Mouse (Mus musculus): ENCODE measurements around the gene Rsph6a. TPM values are rescaled to one million over a fixed set of nuclear protein-coding genes. Genes with fewer than 3 reads are reported as not detected.
A peak's percentile ranks its signal among the peaks of the same experiment; 100 is the strongest.

The Rsph6a gene
- polyA plus RNA-seq, 1 experiment, result not detected

DNA sequence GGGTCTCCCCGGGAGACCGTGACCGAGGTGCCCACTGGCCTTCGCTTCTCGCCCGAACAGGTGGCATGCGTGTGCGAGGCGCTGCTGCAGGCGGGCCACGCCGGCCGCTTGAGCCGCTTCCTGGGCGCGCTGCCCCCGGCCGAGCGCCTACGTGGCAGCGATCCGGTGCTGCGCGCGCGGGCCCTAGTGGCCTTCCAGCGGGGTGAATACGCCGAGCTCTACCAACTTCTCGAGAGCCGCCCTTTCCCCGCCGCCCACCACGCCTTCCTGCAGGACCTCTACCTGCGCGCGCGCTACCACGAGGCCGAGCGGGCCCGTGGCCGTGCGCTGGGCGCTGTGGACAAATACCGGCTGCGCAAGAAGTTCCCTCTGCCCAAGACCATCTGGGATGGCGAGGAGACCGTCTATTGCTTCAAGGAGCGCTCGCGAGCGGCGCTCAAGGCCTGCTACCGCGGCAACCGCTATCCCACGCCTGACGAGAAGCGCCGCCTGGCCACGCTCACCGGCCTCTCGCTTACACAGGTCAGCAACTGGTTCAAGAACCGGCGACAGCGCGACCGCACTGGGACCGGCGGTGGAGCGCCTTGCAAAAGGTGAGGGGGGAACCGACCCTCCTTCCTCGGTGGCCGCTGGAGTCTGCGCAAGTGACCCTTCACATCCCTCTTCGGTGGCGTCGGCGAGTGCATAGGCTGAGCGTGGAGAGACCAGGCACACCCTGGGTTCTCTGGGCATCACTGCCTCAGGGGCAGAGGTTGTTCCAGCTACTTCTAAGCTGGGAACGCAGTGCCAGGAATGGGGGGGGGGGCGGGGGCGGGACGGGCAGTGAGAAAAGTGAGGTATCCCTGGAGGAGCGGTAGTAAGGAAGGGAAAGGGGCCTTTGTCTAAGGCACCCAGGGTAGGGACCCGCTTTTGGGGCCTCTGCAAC lies 40.6 kb downstream of the Rsph6a start:
- no peak overlapping the region for H3K27ac ChIP-seq (ENCODE audit: insufficient read depth, low read depth, low read length)
- no peak for TF ChIP-seq CTCF (IDR thresholded peaks at IDR 0.05; ENCODE audit: low read depth, low read length)
- TF ChIP-seq POLR2A (IDR thresholded peaks at IDR 0.05; ENCODE audit: borderline replicate concordance, low read depth, low read length), result no peak
- no peaks in the 10 kb centered on the region for H3K4me1 ChIP-seq (ENCODE audit: control insufficient read depth, insufficient read depth, low read length)
- H3K4me3 ChIP-seq (ENCODE audit: insufficient read depth, low read length), result peak overlapping the region; percentile 61

- Histone ChIP-seq H3K4me1 (ENCODE audit: control insufficient read depth, insufficient read depth, low read length) (no peaks in the 10 kb centered on the region), H3K4me3 (ENCODE audit: insufficient read depth, low read length) (no peak overlapping the region), H3K27ac (ENCODE audit: insufficient read depth, low read depth, low read length) (no peak overlapping the region)
- TF ChIP-seq CTCF (IDR thresholded peaks at IDR 0.05; ENCODE audit: low read depth, low read length), result no peak
- no peak for TF ChIP-seq POLR2A (IDR thresholded peaks at IDR 0.05; ENCODE audit: borderline replicate concordance, low read depth, low read length)
Observed at GRCm38 (mm10) chr7:19095751-19096110, 41.2 kb downstream of the Rsph6a start.

- no peak for TF ChIP-seq POLR2A (IDR thresholded peaks at IDR 0.05; ENCODE audit: borderline replicate concordance, low read depth, low read length)
- no peak overlapping the region for H3K27ac ChIP-seq (ENCODE audit: insufficient read depth, low read depth, low read length)
- H3K4me3 ChIP-seq (ENCODE audit: insufficient read depth, low read length), result no peak overlapping the region
- no peaks in the 10 kb centered on the region for H3K4me1 ChIP-seq (ENCODE audit: control insufficient read depth, insufficient read depth, low read length)
Observed at GRCm38 (mm10) chr7:19096421-19096976, 42.0 kb downstream of the Rsph6a start.

DNA sequence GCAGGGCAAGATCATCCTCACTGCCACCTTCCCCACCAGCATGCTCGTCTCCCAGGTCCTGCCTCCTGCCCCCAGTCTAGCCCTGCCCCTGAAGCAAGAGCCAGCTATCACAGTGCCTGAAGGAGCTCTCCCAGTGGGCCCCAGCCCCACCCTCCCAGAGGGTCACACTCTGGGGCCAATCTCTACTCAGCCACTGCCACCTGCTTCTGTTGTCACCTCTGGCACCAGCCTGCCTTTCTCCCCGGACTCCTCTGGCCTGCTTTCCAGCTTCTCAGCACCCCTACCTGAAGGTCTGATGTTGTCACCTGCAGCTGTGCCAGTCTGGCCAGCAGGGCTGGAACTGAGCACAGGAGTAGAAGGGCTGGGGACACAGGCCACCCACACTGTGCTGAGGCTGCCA lies 42.7 kb downstream of the Rsph6a start:
- TF ChIP-seq POLR2A (IDR thresholded peaks at IDR 0.05; ENCODE audit: borderline replicate concordance, low read depth, low read length) (no peak), CTCF (IDR thresholded peaks at IDR 0.05; ENCODE audit: low read depth, low read length) (no peak)
- H3K27ac ChIP-seq (ENCODE audit: insufficient read depth, low read depth, low read length), result no peak overlapping the region
- no peaks in the 10 kb centered on the region for H3K4me1 ChIP-seq (ENCODE audit: control insufficient read depth, insufficient read depth, low read length)
- no peak overlapping the region for H3K4me3 ChIP-seq (ENCODE audit: insufficient read depth, low read length)

DNA sequence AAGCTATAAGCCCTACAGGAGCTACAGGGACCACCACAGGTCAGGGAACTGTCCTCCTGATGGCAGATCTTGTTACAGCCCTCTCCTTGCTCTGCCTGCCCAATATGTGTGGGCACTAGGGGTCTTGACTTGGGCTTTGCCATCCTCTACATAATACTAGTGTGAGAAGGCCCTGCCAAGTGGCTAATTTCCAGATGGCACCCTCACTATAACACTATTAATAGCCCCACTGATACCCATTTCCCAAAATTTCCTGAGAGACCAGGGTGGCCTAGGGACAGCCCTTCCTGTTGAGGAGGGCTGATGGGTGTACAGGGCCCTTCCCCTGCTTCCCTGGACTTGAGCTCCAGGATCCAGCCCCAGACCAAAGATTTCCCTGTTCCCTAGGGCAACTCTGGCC lies 43.4 kb downstream of the Rsph6a start:
- H3K4me3 ChIP-seq (ENCODE audit: insufficient read depth, low read length), result no peak overlapping the region
- no peaks in the 10 kb centered on the region for H3K4me1 ChIP-seq (ENCODE audit: control insufficient read depth, insufficient read depth, low read length)
- TF ChIP-seq POLR2A (IDR thresholded peaks at IDR 0.05; ENCODE audit: borderline replicate concordance, low read depth, low read length) (no peak), CTCF (IDR thresholded peaks at IDR 0.05; ENCODE audit: low read depth, low read length) (no peak)
- H3K27ac ChIP-seq (ENCODE audit: insufficient read depth, low read depth, low read length), result no peak overlapping the region

- no peak for TF ChIP-seq POLR2A (IDR thresholded peaks at IDR 0.05; ENCODE audit: borderline replicate concordance, low read depth, low read length)
- no peak for TF ChIP-seq CTCF (IDR thresholded peaks at IDR 0.05; ENCODE audit: low read depth, low read length)
Observed at GRCm38 (mm10) chr7:19098811-19099210, 44.3 kb downstream of the Rsph6a start.

GRCm38 (mm10) chr7:19100290-19100689 lies 45.8 kb downstream of the Rsph6a start:
- Histone ChIP-seq H3K4me3 (ENCODE audit: insufficient read depth, low read length) (no peak overlapping the region), H3K27ac (ENCODE audit: insufficient read depth, low read depth, low read length) (no peak overlapping the region), H3K4me1 (ENCODE audit: control insufficient read depth, insufficient read depth, low read length) (peaks cover 13% of the 10 kb centered on the region)
- TF ChIP-seq POLR2A (IDR thresholded peaks at IDR 0.05; ENCODE audit: borderline replicate concordance, low read depth, low read length) (no peak), CTCF (IDR thresholded peaks at IDR 0.05; ENCODE audit: low read depth, low read length) (no peak)

More at GRCm38 (mm10) chr7:19098811-19099210, 44.3 kb downstream of the Rsph6a start:
- no peak overlapping the region for H3K27ac ChIP-seq (ENCODE audit: insufficient read depth, low read depth, low read length)
- H3K4me3 ChIP-seq (ENCODE audit: insufficient read depth, low read length), result no peak overlapping the region
- peaks cover 4% of the 10 kb centered on the region for H3K4me1 ChIP-seq (ENCODE audit: control insufficient read depth, insufficient read depth, low read length)

- Histone ChIP-seq H3K27ac (ENCODE audit: insufficient read depth, low read depth, low read length) (no peak overlapping the region), H3K4me1 (ENCODE audit: control insufficient read depth, insufficient read depth, low read length) (peaks cover 13% of the 10 kb centered on the region), H3K4me3 (ENCODE audit: insufficient read depth, low read length) (no peak overlapping the region)
- no peak for TF ChIP-seq POLR2A (IDR thresholded peaks at IDR 0.05; ENCODE audit: borderline replicate concordance, low read depth, low read length)
- TF ChIP-seq CTCF (IDR thresholded peaks at IDR 0.05; ENCODE audit: low read depth, low read length), result no peak
Observed at GRCm38 (mm10) chr7:19103741-19104140, 49.3 kb downstream of the Rsph6a start.

DNA sequence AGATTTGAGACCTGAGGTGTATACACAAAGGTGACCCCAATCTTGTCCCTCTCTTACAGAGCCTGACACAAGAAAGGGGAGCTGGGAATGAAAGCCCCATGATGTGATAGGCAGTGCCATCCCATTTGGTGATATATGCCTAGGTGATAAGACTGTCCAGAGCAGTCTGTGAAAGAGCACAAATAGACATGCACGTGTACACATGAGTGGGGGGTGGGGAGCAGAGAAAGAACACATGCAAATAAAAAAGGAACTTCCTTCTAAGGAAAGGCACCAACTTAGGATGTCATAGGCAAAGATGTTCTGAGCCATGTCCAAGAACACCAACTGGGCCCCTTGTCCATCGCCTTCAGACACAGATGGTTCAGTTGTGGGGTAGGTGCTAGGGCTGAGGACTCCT lies 50.0 kb downstream of the Rsph6a start:
- peaks cover 13% of the 10 kb centered on the region for H3K4me1 ChIP-seq (ENCODE audit: control insufficient read depth, insufficient read depth, low read length)
- TF ChIP-seq POLR2A (IDR thresholded peaks at IDR 0.05; ENCODE audit: borderline replicate concordance, low read depth, low read length) (no peak), CTCF (IDR thresholded peaks at IDR 0.05; ENCODE audit: low read depth, low read length) (no peak)
- no peak overlapping the region for H3K27ac ChIP-seq (ENCODE audit: insufficient read depth, low read depth, low read length)
- H3K4me3 ChIP-seq (ENCODE audit: insufficient read depth, low read length), result no peak overlapping the region

DNA sequence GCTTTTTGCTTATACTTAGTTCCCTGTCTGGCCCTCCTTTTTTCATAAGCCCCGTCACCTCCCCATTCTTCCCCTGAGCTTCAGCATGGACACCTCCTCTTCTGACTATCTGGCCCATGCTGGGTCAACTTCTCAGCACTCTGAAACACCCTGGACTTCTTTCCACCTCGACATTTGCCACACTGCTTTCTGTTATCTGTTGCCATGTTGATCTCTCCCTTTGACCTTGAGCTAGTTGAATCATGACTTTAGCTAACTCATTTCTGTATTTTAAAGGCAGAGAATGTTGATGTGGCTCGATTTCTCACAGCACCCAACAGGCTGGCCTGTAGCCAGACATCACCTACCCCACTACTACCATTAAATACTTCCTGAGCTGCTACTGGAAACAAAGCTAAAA lies 52.9 kb downstream of the Rsph6a start:
- TF ChIP-seq CTCF (IDR thresholded peaks at IDR 0.05; ENCODE audit: low read depth, low read length) (no peak), POLR2A (IDR thresholded peaks at IDR 0.05; ENCODE audit: borderline replicate concordance, low read depth, low read length) (no peak)
- Histone ChIP-seq H3K4me1 (ENCODE audit: control insufficient read depth, insufficient read depth, low read length) (peaks cover 16% of the 10 kb centered on the region), H3K4me3 (ENCODE audit: insufficient read depth, low read length) (no peak overlapping the region), H3K27ac (ENCODE audit: insufficient read depth, low read depth, low read length) (no peak overlapping the region)
